Mouse (Mus musculus) forebrain, embryonic 14.5 days (tissue): Measurements from ENCODE around the gene Plac1. TPM values are rescaled to one million over a fixed set of nuclear protein-coding genes. Genes with fewer than 3 reads are reported as not detected.
"Not testable (repeated sequence)": the region's sequence is repeated elsewhere in the genome, so short reads cannot be mapped to it uniquely, and the experiment has no call there.

Source experiments
- ATAC-seq: fragments of 200-750 bp; cut with Nextera tagmentation; 2 replicates; pipeline ENCODE4 v1.8.0; 2017; ENCODE audit warnings: mild to moderate bottlenecking, moderate library complexity
- DNase-seq: peaks from one replicate; pipeline ENCODE4 v3.0.0-alpha.2; 2015; ENCODE audit warnings: low spot score
- H3K27ac ChIP-seq: fragments of 300-500 bp; sonication (generic); 2 replicates; pipeline ENCODE4 v1.5.1; 2014; ENCODE audit warnings: low read depth, mild to moderate bottlenecking, control low read depth, low read length, moderate library complexity
- H3K27me3 ChIP-seq: fragments of 300-500 bp; sonication (generic); replicated peaks from 2 replicates; pipeline ENCODE4 v1.6.1; 2014; ENCODE audit warnings: low read length, control low read depth, mixed read lengths; ENCODE audit not compliant: control insufficient read depth, insufficient read depth
- H3K36me3 ChIP-seq: fragments of 300-500 bp; sonication (generic); 2 replicates; pipeline ENCODE4 v1.6.1; 2014; ENCODE audit warnings: low read length, control low read depth; ENCODE audit not compliant: control insufficient read depth, insufficient read depth
- H3K4me1 ChIP-seq: fragments of 300-500 bp; sonication (generic); 2 replicates; pipeline ENCODE4 v1.6.1; 2014; ENCODE audit warnings: antibody characterized with exemption, low read length, control low read depth; ENCODE audit not compliant: control insufficient read depth, insufficient read depth
- H3K4me2 ChIP-seq: fragments of 300-500 bp; sonication (generic); 2 replicates; pipeline ENCODE4 v1.6.1; 2014; ENCODE audit warnings: mild to moderate bottlenecking, control low read depth, low read length
- H3K4me3 ChIP-seq: fragments of 300-500 bp; sonication (generic); 2 replicates; pipeline ENCODE4 v1.5.1; 2014; ENCODE audit warnings: low read depth, low read length, control low read depth
- H3K9ac ChIP-seq: fragments of 300-500 bp; sonication (generic); 2 replicates; pipeline ENCODE4 v1.6.1; 2014; ENCODE audit warnings: mild to moderate bottlenecking, low read length, control low read depth, moderate library complexity
- H3K9me3 ChIP-seq: fragments of 300-500 bp; sonication (generic); replicated peaks from 2 replicates; pipeline ENCODE4 v1.6.1; 2016; ENCODE audit warnings: low read length, control low read depth, mixed read lengths; ENCODE audit not compliant: control insufficient read depth
- WGBS: fragments of 180-500 bp; shearing (Covaris S2); extraction: QIAGEN DNeasy Blood & Tissue Kit; methylation state at CpG from one replicate; pipeline ENCODE4 v1.1.7; 2014; 5-methylcytosine and 5-hydroxymethylcytosine counted together
- microRNA counts: library from miRNA; unstranded; fragments of <30 nt; microRNA quantifications from one replicate; lab custom pipeline; 2016
- microRNA-seq: library from miRNA; unstranded; fragments of <30 nt; microRNA quantifications from one replicate; pipeline ENCODE4, GENCODE M21; 2016
- polyA plus RNA-seq: library from polyadenylated mRNA; unstranded; fragments of >200 nt; fragmentation: Nextera tagmentation; extraction: Ambion mirVana; gene quantifications from 2 replicates; pipeline ENCODE4 v1.2.1, GENCODE M21; 2014

The Plac1 gene
- polyA plus RNA-seq, 1 experiment from 2014 or later, result 0.71 TPM

DNA sequence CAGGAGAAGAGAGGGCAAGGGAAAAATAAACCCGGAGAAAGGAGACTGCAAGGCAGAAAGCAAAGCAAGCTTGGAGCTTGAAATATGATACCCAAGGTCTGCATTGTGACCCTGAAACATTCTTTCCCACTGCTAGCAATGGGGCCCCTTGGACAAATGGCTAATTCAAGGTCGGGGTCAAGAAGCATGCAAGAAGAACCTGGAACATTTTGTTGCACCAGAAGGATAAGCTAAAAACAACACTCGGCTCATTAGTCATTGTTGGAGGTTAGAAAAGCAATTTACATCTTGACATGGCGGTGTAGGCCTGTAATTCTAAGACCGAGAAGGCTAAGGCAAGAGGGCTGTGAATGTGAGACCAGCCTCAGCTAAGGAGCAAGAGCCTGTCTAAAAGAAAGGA, 200.3 kb downstream of the Plac1 start:
- Histone ChIP-seq H3K4me3 (no peak overlapping the region), H3K27ac (no peak overlapping the region), H3K4me2 (no peak overlapping the region), H3K36me3 (no peaks in the 10 kb centered on the region), H3K4me1 (no peaks in the 10 kb centered on the region), H3K9me3 (no peaks in the 10 kb centered on the region), H3K27me3 (no peaks in the 10 kb centered on the region), H3K9ac (no peak overlapping the region)
- 64% methylated on average over 5 of the region's 5 CpGs for whole genome bisulfite sequencing
- ATAC-seq (no peak), DNase-seq (no peak)

DNA sequence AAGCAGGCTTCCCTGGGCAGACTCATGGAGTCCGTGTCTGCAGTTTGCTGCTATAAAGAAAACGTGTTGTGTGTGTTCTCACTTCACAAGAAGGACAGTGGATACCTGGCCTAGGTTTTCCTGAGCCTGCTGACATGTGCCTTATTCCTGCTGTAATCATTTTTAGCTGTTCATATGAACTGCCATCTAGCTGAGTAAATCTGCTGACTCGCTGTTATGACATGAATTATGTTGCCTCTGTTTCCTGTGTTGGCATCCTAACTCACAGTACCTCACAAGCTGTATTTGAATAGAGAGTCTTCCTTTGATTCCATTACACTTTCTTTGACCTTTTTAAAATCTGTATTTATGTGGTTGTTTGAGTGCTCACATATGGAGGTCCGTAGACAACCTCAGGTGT, 201.7 kb downstream of the Plac1 start:
- Histone ChIP-seq H3K36me3 (no peaks in the 10 kb centered on the region), H3K4me2 (no peak overlapping the region), H3K9me3 (no peaks in the 10 kb centered on the region), H3K27me3 (no peaks in the 10 kb centered on the region), H3K9ac (no peak overlapping the region), H3K4me1 (no peaks in the 10 kb centered on the region), H3K27ac (no peak overlapping the region), H3K4me3 (no peak overlapping the region)
- DNase-seq (no peak), ATAC-seq (no peak)
- 89% methylated on average over 4 of the region's 4 CpGs for WGBS

GRCm38 (mm10) chrX:53029559-53029958, 210.4 kb downstream of the Plac1 start:
- Histone ChIP-seq H3K4me1 (no peaks in the 10 kb centered on the region), H3K36me3 (no peaks in the 10 kb centered on the region), H3K27me3 (no peaks in the 10 kb centered on the region), H3K4me3 (no peak overlapping the region), H3K4me2 (no peak overlapping the region), H3K27ac (no peak overlapping the region), H3K9me3 (no peaks in the 10 kb centered on the region), H3K9ac (no peak overlapping the region)
- DNase-seq (no peak), ATAC-seq (no peak)
- 75% methylated on average over 5 of the region's 5 CpGs for WGBS

GRCm38 (mm10) chrX:53025471-53026223, 214.3 kb downstream of the Plac1 start:
- Histone ChIP-seq H3K9me3 (no peaks in the 10 kb centered on the region), H3K27me3 (no peaks in the 10 kb centered on the region), H3K27ac (no peak overlapping the region), H3K36me3 (no peaks in the 10 kb centered on the region), H3K4me2 (no peak overlapping the region), H3K4me3 (no peak overlapping the region), H3K4me1 (no peaks in the 10 kb centered on the region), H3K9ac (no peak overlapping the region)
- 77% methylated on average over 11 of the region's 11 CpGs for WGBS
- ATAC-seq, result no peak
- no peak for DNase-seq

DNA sequence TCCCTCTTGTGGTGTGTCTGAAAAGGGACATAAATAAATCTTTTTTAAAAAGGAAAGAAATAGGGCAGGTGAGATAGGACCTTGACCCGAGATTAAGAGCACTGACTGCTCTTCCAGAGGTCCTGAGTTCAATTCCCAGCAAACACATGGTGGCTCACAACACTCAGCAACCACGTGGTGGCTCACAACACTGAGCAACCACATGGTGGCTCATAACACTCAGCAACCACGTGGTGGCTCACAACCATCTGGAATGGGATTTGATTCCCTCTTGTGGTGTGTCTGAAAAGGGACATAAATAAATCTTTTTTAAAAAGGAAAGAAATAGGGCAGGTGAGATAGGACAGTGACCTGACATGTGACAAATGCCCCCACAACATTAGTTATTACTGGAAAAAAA, 215.6 kb downstream of the Plac1 start:
- peak; percentile 35 for DNase-seq
- not testable (repeated sequence) for H3K36me3 ChIP-seq, H3K9me3 ChIP-seq, H3K4me3 ChIP-seq, H3K27ac ChIP-seq, H3K27me3 ChIP-seq, H3K9ac ChIP-seq, H3K4me1 ChIP-seq, H3K4me2 ChIP-seq, ATAC-seq
- WGBS, result 23% methylated on average over 3 of the region's 3 CpGs

DNA sequence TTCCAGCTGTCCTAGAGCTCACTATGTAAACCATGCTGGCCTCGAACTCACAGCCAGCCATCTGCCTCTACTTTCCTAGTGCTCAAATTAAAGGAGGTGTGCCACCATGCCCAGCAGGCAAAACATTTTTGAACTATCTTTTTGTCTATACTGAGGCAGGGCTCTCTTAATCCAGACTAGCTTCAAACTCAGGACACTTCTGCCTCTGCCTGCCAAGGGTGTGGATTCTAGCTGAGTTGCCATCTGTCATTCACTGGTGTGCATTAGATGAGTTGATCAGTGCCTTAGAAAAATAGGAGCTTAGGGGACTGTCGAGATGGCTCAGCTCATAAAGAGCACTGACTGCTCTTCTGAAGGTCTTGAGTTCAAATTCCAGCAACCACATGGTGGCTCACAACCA, 216.9 kb downstream of the Plac1 start:
- H3K27ac ChIP-seq, result no peak overlapping the region
- no peaks in the 10 kb centered on the region for H3K4me1 ChIP-seq
- no peaks in the 10 kb centered on the region for H3K9me3 ChIP-seq
- 78% methylated on average over 2 of the region's 2 CpGs for WGBS
- H3K4me3 ChIP-seq, result no peak overlapping the region
- H3K4me2 ChIP-seq, result no peak overlapping the region
- H3K36me3 ChIP-seq, result no peaks in the 10 kb centered on the region
- no peaks in the 10 kb centered on the region for H3K27me3 ChIP-seq
- ATAC-seq (no peak), DNase-seq (no peak)
- H3K9ac ChIP-seq, result no peak overlapping the region

MicroRNA genes within 50 kb of the gene (microRNA counts, 519-probe panel; counts per million panel counts)
- microRNA mmu-miR-322 (lab: Ali Mortazavi, UCI) (4,855 counts per million, percentile 73 among the panel's probes with 10 or more counts), microRNA mmu-miR-351 (lab: Ali Mortazavi, UCI) (2,613 counts per million, percentile 17 among the panel's probes with 10 or more counts), microRNA mmu-miR-450a-3p (lab: Ali Mortazavi, UCI) (not detected), microRNA mmu-miR-450a-5p (lab: Ali Mortazavi, UCI) (4,656 counts per million, percentile 64 among the panel's probes with 10 or more counts), microRNA mmu-miR-450b-3p (lab: Ali Mortazavi, UCI) (not detected), microRNA mmu-miR-450b-5p (lab: Ali Mortazavi, UCI) (not detected), microRNA mmu-miR-503 (lab: Ali Mortazavi, UCI) (1,275 counts per million, percentile 2 among the panel's probes with 10 or more counts), microRNA mmu-miR-542-3p (lab: Ali Mortazavi, UCI) (not detected), microRNA mmu-miR-542-5p (lab: Ali Mortazavi, UCI) (2,594 counts per million, percentile 16 among the panel's probes with 10 or more counts)

Small RNA genes lying within 50 kb of the gene (microRNA-seq; reads per million reads assigned to microRNA genes)
- gene Mir322 (9,915 reads per million, percentile 96 among the genes with 10 or more reads in this experiment), gene Mir351 (727 reads per million, percentile 79 among the genes with 10 or more reads in this experiment), gene Mir450-1 (4.0 reads per million, percentile 22 among the genes with 10 or more reads in this experiment), gene Mir450-2 (0.79 reads per million), gene Mir450b (40.1 reads per million, percentile 45 among the genes with 10 or more reads in this experiment), gene Mir503 (138 reads per million, percentile 60 among the genes with 10 or more reads in this experiment), gene Mir542 (208 reads per million, percentile 65 among the genes with 10 or more reads in this experiment)

Other genes starting within 250 kb of the Plac1 start
- 4.1 and 5.2 TPM in 2 replicates for gene Fam122b, start 29.7 kb upstream of the Plac1 start, polyA plus RNA-seq
- not detected in 2 replicates for gene Fam122c, start 33.3 kb upstream of the Plac1 start, polyA plus RNA-seq
- gene Mospd1, start 130.4 kb upstream of the Plac1 start, polyA plus RNA-seq, result 71.0 and 71.7 TPM in 2 replicates
- gene Etd, start 194.8 kb upstream of the Plac1 start, polyA plus RNA-seq, result not detected in 2 replicates